Mouse (Mus musculus): Measurements from ENCODE around the gene Myh10.

- TF ChIP-seq POLR2A (IDR thresholded peaks at IDR 0.05; ENCODE audit: low read depth, low read length) (no peak), CTCF (conservative IDR thresholded peaks at IDR 0.05; ENCODE audit: insufficient read depth, insufficient read length, low read depth, low read length) (no peak)
Observed at GRCm38 (mm10) chr11:68648385-68649148, 42.8 kb upstream of the Myh10 start.
